Mouse (Mus musculus) hindbrain, embryonic 10.5 days (tissue): ENCODE measurements at regions not wholly inside any gene's neighbourhood (a gene's known extent, or its start where the extent isn't known, plus 50 kb on each side); places are given as distances from the start of the nearest gene placed in this dataset.
"Not testable (repeated sequence)": the region's sequence is repeated elsewhere in the genome, so short reads cannot be mapped to it uniquely, and the experiment has no call there.

ENCODE experiments used
- DNase-seq: peaks from one replicate; pipeline ENCODE4 v3.0.0-alpha.2; 2017; ENCODE audit warnings: low spot score
- H3K27ac ChIP-seq: fragments of 300-500 bp; sonication (generic); 2 replicates; pipeline ENCODE4 v1.5.1; 2016; ENCODE audit warnings: mild to moderate bottlenecking, moderate library complexity
- H3K27me3 ChIP-seq: fragments of 300-500 bp; sonication (generic); 2 replicates; pipeline ENCODE4 v1.6.1; 2016; ENCODE audit warnings: mild to moderate bottlenecking; ENCODE audit not compliant: poor library complexity, insufficient read depth, severe bottlenecking
- H3K36me3 ChIP-seq: fragments of 300-500 bp; sonication (generic); 2 replicates; pipeline ENCODE4 v1.6.1; 2016; ENCODE audit warnings: mild to moderate bottlenecking, moderate library complexity
- H3K4me1 ChIP-seq: fragments of 300-500 bp; sonication (generic); replicated peaks from 2 replicates; pipeline ENCODE4 v1.6.1; 2016; ENCODE audit warnings: mild to moderate bottlenecking
- H3K4me3 ChIP-seq: fragments of 300-500 bp; sonication (generic); 2 replicates; pipeline ENCODE4 v1.5.1; 2016; ENCODE audit warnings: mild to moderate bottlenecking, moderate library complexity
- H3K9me3 ChIP-seq: fragments of 300-500 bp; sonication (generic); 2 replicates; pipeline ENCODE4 v1.6.1; 2016; ENCODE audit warnings: mild to moderate bottlenecking, moderate library complexity
- WGBS: fragments of 180-500 bp; shearing (Covaris S2); methylation state at CpG from one replicate; pipeline ENCODE4 v1.1.7; 2016; 5-methylcytosine and 5-hydroxymethylcytosine counted together

DNA sequence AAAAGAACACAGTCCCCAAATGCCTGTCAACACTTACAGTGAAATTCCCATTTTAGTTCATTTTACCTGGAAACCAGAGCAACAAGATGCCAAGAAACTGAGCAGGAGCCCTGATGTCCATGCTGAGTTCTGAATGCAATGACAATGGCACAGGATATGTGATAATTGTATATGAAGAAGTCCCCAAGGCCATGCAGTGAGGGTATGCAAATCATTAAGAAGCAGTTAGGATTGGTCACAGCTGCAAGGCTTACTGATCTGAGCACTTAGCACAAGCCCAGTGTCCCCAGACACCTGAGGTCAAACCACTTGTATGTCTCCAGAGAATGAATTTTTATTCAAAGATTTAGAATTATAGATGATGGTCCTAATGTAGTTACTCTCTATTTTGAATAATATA, 419.0 kb upstream of the Tacstd2 start:
- H3K27me3 ChIP-seq, H3K4me1 ChIP-seq, H3K9me3 ChIP-seq, H3K4me3 ChIP-seq, DNase-seq, H3K36me3 ChIP-seq, H3K27ac ChIP-seq: not testable (repeated sequence)

DNA sequence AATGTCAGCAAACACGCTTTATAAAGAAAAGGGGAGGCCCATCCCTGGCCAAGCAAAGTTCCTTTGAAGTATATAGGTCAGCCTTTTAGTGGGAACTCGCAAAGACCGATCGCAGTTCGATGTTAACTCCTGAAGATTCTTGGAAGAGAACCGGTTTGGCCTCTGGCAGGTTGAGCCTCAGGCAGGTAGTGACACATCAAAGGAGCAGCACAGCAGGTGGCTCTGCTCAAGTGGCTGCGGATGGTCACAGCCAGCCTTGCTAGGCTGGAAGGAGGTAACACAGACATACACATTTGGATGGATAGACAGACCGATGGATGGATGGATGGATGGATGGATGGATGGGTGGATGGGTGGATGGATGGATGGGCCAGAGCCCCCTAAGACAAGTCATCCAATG, 395.9 kb upstream of the Tacstd2 start:
- not testable (repeated sequence) for H3K9me3 ChIP-seq, H3K27me3 ChIP-seq, DNase-seq, H3K27ac ChIP-seq, H3K4me3 ChIP-seq, H3K36me3 ChIP-seq, H3K4me1 ChIP-seq
- WGBS = 40% methylated on average over 8 of the region's 8 CpGs

DNA sequence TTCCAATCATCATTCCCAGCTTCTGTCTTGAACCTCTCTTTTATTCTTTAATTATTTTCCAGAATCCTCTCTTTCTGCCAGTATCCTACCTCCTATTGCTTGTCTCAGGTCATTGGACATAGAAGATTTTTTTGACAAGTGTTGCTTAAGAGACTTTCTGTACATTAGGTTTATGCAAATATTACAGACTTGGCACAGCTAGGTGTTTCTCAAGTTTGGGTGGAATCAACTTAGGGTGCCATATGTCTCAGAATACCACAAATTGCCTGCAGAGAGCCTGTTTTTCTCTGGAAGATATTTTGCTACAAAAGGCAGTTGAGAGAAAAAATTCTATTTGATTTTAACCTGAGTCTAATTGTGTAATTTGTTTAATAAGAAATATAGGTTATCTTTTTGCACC, 386.9 kb upstream of the Tacstd2 start:
- H3K4me1 ChIP-seq = no peaks in the 10 kb centered on the region
- no peak overlapping the region for H3K4me3 ChIP-seq
- H3K27me3 ChIP-seq = no peaks in the 10 kb centered on the region
- no peak overlapping the region for H3K27ac ChIP-seq
- no peaks in the 10 kb centered on the region for H3K36me3 ChIP-seq
- no peak for DNase-seq
- no peaks in the 10 kb centered on the region for H3K9me3 ChIP-seq

DNA sequence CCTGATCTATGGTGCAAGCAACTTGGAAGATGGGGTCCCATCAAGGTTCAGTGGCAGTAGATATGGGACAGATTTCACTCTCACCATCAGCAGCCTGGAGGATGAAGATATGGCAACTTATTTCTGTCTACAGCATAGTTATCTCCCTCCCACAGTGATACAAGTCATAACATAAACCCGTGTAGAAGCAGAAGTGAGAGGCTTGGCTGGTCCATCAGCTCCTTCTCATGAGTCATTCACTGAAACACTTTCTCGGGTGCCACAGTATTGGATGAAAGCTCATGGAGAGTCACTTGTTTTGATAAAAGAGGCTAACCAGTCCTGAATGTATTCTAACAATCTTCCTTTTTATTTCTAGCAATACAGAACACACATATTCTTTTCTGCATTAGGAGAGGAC, 378.3 kb upstream of the Tacstd2 start:
- Histone ChIP-seq H3K4me3 (no peak overlapping the region), H3K9me3 (no peaks in the 10 kb centered on the region), H3K27me3 (no peaks in the 10 kb centered on the region), H3K36me3 (no peaks in the 10 kb centered on the region), H3K27ac (no peak overlapping the region), H3K4me1 (no peaks in the 10 kb centered on the region)
- 75% methylated on average over 2 of the region's 2 CpGs for WGBS
- no peak for DNase-seq

DNA sequence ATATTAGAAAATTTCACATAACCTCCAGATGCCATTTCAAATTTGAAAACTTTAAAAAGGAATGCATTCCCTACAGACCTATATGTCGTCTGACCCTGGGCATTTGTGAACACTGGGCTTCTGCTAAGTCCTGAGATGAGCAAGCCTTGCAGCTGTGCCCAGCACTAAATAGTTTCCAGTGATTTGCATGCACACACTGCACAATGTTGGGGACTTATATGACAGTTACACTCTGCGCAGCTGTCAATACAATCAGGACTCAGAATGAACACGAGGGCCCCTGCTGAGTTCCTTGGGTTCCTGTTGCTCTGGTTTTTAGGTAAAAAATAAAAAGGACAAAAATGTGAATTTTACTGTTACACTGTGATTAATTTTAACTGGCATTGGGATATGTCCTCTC, 377.7 kb upstream of the Tacstd2 start:
- DNase-seq = no peak
- no peaks in the 10 kb centered on the region for H3K9me3 ChIP-seq
- H3K4me3 ChIP-seq = no peak overlapping the region
- no peaks in the 10 kb centered on the region for H3K4me1 ChIP-seq
- no peaks in the 10 kb centered on the region for H3K27me3 ChIP-seq
- no peaks in the 10 kb centered on the region for H3K36me3 ChIP-seq
- WGBS = 77% methylated on average over 3 of the region's 3 CpGs
- no peak overlapping the region for H3K27ac ChIP-seq

DNA sequence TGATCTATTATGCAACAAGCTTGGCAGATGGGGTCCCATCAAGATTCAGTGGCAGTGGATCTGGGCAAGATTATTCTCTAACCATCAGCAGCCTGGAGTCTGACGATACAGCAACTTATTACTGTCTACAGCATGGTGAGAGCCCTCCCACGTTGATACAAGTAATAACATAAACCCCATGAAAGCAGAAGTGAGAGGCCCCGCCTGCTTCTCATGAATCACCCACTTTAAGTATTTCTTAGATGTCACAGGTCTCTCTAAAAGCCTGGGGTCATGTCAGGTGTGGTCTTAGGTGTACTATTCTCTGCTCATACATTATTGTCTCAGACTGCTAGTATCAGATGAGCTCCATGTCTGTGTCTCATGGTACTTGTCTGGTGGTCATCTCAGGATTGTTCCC, 360.9 kb upstream of the Tacstd2 start:
- Histone ChIP-seq H3K4me1 (no peaks in the 10 kb centered on the region), H3K27ac (no peak overlapping the region), H3K9me3 (no peaks in the 10 kb centered on the region), H3K27me3 (no peaks in the 10 kb centered on the region), H3K4me3 (no peak overlapping the region), H3K36me3 (no peaks in the 10 kb centered on the region)
- 81% methylated on average over 3 of the region's 3 CpGs for WGBS
- no peak for DNase-seq

DNA sequence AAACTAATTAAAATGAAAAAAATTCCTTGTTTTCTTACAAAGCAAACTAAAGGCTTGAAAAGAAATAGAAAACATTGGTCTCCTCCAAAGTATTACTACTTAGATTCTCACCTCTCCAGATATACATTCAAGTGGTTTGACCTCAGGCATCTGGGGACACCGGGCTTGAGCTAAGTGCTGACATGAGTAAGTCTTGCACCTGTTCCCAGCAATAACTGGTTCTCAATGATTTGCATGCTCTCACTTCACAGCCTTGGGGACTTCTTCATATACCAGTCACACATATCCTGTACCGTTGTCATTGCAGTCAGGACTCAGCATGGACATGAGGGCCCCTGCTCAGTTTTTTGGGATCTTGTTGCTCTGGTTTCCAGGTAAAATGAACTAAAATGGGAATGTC, 360.3 kb upstream of the Tacstd2 start:
- Histone ChIP-seq H3K27ac (no peak overlapping the region), H3K36me3 (no peaks in the 10 kb centered on the region), H3K4me3 (no peak overlapping the region), H3K4me1 (no peaks in the 10 kb centered on the region), H3K27me3 (no peaks in the 10 kb centered on the region), H3K9me3 (no peaks in the 10 kb centered on the region)
- DNase-seq = no peak
- WGBS = 91% methylated on average over 2 of the region's 2 CpGs

DNA sequence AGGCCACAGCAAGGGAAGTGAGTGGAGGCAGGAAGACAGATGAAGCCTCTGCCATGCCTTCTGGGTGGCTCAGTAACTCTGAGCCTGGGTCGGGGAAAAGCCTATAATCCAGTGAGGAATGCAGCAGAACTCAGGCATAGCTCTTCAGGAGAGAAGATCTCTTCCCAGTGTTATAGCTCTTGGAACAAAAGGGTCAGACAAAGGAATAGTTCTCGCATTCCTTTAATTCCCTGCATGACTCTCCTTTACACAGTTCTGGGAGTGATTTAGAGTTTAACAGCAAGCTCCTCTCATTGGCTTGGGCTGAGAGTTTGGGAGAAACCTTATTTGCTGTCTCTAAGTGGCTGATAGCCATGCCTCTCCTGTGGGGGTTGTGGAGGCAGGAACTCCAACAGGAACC, 352.0 kb upstream of the Tacstd2 start:
- WGBS = 59% methylated on average over 2 of the region's 2 CpGs
- H3K36me3 ChIP-seq = no peaks in the 10 kb centered on the region
- no peaks in the 10 kb centered on the region for H3K27me3 ChIP-seq
- H3K27ac ChIP-seq = no peak overlapping the region
- H3K9me3 ChIP-seq = no peaks in the 10 kb centered on the region
- DNase-seq = no peak
- no peaks in the 10 kb centered on the region for H3K4me1 ChIP-seq
- no peak overlapping the region for H3K4me3 ChIP-seq

DNA sequence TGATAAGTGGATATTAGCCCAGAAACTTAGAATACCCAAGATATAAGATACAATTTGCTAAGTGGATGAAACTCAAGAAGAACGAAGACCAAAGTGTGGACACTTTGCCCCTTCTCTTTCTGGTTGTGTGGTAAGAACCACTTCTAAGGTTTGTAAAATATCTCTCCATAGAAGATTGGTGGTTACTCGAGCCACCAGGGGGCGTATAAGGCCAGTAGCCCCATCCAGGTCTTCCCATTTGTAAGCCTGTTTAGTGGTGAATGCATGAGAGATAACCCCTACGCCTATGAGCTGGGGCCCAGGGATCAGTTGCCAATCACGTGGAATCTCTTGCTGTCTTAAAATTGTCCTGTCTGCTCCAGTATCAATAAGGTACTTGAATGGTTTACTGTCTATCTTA, 349.3 kb upstream of the Tacstd2 start:
- 92% methylated on average over 5 of the region's 5 CpGs for WGBS
- no peak overlapping the region for H3K4me3 ChIP-seq
- DNase-seq = no peak
- H3K4me1 ChIP-seq = no peaks in the 10 kb centered on the region
- H3K27ac ChIP-seq = no peak overlapping the region
- H3K27me3 ChIP-seq = no peaks in the 10 kb centered on the region
- no peaks in the 10 kb centered on the region for H3K9me3 ChIP-seq
- no peaks in the 10 kb centered on the region for H3K36me3 ChIP-seq

DNA sequence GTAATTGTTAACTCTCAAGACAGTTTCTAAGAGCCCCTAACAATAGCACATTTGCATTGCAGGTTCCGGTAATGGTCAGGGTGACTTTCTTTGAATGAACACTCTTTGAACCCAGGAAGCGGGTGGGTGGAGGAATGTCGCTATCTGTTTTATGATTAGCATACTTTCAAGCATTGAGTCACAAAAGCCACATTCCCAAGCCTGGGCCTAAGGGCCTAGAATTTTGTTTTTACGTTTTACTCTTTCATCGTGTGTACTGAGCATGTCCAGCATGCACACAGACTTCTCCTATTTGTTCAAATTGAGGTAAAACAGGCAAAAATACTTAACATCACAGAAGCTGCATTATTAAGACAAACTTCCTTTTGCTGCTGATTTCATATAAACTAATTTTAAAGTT, 345.9 kb upstream of the Tacstd2 start:
- H3K4me3 ChIP-seq, DNase-seq, H3K36me3 ChIP-seq, H3K27me3 ChIP-seq, H3K9me3 ChIP-seq, H3K27ac ChIP-seq, H3K4me1 ChIP-seq: not testable (repeated sequence)
- WGBS = 85% methylated on average over 5 of the region's 5 CpGs

DNA sequence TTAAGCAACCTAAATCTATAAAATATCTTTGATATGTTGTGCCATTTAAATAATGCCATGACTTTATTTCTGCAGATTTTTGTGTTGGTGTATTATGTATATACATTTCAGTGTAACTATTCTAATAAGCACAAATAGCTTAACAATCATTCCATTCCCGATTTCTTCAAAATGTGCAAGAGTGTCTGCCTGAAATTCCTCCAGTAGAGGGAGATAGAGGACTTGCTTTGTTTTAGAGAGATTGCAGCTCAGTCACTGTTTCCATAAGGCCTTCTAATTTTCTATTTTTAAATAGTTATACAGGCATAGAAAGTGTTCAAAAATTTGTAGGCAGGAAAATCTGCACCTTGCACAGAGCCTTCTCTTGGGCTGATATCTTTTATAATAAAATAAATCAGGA, 322.3 kb upstream of the Tacstd2 start:
- not testable (repeated sequence) for H3K9me3 ChIP-seq, H3K4me1 ChIP-seq, DNase-seq, H3K27me3 ChIP-seq, H3K36me3 ChIP-seq, H3K27ac ChIP-seq, H3K4me3 ChIP-seq
- 19% methylated on average over 1 of the region's 1 CpGs for WGBS

DNA sequence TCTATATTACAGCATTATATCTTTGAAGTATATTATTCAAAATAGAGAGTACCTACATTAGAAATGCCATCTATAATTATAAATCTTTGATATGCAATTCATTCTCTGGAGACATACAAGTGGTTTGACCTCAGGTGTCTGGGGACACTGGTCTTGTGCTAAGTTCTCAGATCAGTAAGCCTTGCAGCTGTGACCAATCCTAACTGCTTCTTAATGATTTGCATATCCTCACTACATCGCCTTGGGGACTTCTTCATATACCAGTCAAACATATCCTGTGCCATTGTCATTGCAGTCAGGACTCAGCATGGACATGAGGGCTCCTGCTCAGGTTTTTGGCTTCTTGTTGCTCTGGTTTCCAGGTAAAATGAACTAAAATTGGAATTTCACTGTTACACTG, 303.9 kb upstream of the Tacstd2 start:
- H3K4me1 ChIP-seq, H3K4me3 ChIP-seq, H3K27me3 ChIP-seq, H3K27ac ChIP-seq, DNase-seq, H3K9me3 ChIP-seq, H3K36me3 ChIP-seq: not testable (repeated sequence)
- WGBS = 80% methylated on average over 1 of the region's 1 CpGs

DNA sequence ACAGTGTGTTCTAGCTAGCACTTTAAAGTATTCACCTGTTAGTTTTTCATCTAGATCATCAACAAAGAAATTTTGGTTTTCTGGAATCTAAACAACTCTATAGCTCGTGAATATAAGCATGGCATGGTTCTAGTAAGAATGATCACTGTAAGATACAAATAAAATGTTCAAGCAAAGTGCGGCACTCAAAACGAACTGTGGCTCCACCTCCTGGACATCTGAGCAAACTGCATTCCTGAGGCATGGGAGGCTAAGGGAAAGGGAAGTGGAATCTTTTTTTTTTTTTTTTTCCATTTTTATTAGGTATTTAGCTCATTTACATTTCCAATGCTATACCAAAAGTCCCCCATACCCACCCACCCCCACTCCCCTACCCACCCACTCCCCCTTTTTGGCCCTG, 276.9 kb upstream of the Tacstd2 start:
- DNase-seq = peak; percentile 18

DNA sequence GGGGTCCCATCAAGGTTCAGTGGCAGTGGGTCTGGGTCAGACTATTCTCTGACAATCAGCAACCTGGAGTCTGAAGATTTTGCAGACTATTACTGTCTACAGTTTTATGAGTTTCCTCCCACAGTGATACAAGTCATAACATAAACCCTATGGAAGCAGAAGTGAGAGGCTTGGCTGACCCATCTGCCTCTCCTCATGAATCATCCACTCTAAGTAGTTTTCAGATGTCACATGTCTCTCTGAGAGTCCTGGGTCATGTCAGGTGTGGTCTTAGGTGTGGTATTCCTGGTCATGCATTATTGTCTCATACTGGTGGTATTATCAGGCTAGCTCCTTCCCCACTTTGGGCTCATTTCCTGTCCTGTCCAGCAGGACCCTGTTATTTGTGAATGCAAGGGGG, 255.8 kb upstream of the Tacstd2 start:
- Histone ChIP-seq H3K36me3 (no peaks in the 10 kb centered on the region), H3K4me3 (no peak overlapping the region), H3K27me3 (no peaks in the 10 kb centered on the region), H3K4me1 (no peaks in the 10 kb centered on the region), H3K9me3 (no peaks in the 10 kb centered on the region), H3K27ac (no peak overlapping the region)
- DNase-seq = no peak

More for the DNA sequence above, 276.9 kb upstream of the Tacstd2 start:
- not testable (repeated sequence) for H3K27ac ChIP-seq, H3K36me3 ChIP-seq, H3K27me3 ChIP-seq, H3K9me3 ChIP-seq, H3K4me1 ChIP-seq, H3K4me3 ChIP-seq
- 18% methylated on average over 3 of the region's 3 CpGs for WGBS

DNA sequence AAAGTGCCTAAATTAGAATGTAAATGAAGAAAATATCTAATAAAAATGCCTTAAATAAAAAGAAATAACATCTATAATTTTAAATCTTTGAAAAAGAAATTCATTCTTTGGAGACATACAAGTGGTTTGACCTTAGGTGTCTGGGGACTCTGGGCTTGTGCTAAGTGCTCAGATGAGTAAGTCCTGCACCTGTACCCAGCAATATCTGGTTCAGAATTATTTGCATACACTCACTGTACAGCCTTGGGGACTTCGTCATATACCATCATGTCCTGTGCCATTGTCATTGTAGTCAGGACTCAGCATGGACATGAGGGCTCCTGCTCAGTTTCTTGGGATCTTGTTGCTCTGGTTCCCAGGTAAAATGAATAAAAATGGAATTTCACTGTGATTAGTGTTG, 255.1 kb upstream of the Tacstd2 start:
- no peaks in the 10 kb centered on the region for H3K36me3 ChIP-seq
- no peaks in the 10 kb centered on the region for H3K9me3 ChIP-seq
- H3K4me3 ChIP-seq = no peak overlapping the region
- no peaks in the 10 kb centered on the region for H3K27me3 ChIP-seq
- 79% methylated on average over 1 of the region's 1 CpGs for WGBS
- H3K27ac ChIP-seq = no peak overlapping the region
- no peaks in the 10 kb centered on the region for H3K4me1 ChIP-seq
- no peak for DNase-seq
